Mouse (Mus musculus) limb, embryonic 13.5 days (tissue): ENCODE data around the gene Aunip. TPM values are rescaled to one million over a fixed set of nuclear protein-coding genes. Genes with fewer than 3 reads are reported as not detected.

Experiments
- ATAC-seq: fragments of 200-750 bp; cut with Nextera tagmentation; 2 replicates; pipeline ENCODE4 v1.8.0; 2017; ENCODE audit warnings: low read depth, moderate number of reproducible peaks, moderate TSS enrichment; ENCODE audit not compliant: low FRiP score
- H3K27ac ChIP-seq: fragments of 300-500 bp; sonication (generic); 2 replicates; pipeline ENCODE4 v1.5.1; 2015; ENCODE audit warnings: inconsistent platforms, mild to moderate bottlenecking, moderate library complexity
- H3K27me3 ChIP-seq: fragments of 300-500 bp; sonication (generic); 2 replicates; pipeline ENCODE4 v1.6.1; 2015; ENCODE audit warnings: mild to moderate bottlenecking, inconsistent platforms
- H3K36me3 ChIP-seq: fragments of 300-500 bp; sonication (generic); 2 replicates; pipeline ENCODE4 v1.6.1; 2015; ENCODE audit warnings: inconsistent platforms, mild to moderate bottlenecking, moderate library complexity
- H3K4me1 ChIP-seq: fragments of 300-500 bp; sonication (generic); 2 replicates; pipeline ENCODE4 v1.6.1; 2015; ENCODE audit warnings: inconsistent platforms
- H3K4me2 ChIP-seq: fragments of 300-500 bp; sonication (generic); replicated peaks from 2 replicates; pipeline ENCODE4 v1.6.1; 2015; ENCODE audit warnings: inconsistent platforms, mild to moderate bottlenecking, moderate library complexity
- H3K4me3 ChIP-seq: fragments of 300-500 bp; sonication (generic); 2 replicates; pipeline ENCODE4 v1.5.1; 2015; ENCODE audit warnings: moderate library complexity, mild to moderate bottlenecking, inconsistent platforms
- H3K9ac ChIP-seq: fragments of 300-500 bp; sonication (generic); 2 replicates; pipeline ENCODE4 v1.6.1; 2015; ENCODE audit warnings: mild to moderate bottlenecking, inconsistent platforms
- H3K9me3 ChIP-seq: fragments of 300-500 bp; sonication (generic); 2 replicates; pipeline ENCODE4 v1.6.1; 2016; ENCODE audit warnings: inconsistent platforms
- whole genome bisulfite sequencing: fragments of 180-500 bp; shearing (Covaris S2); methylation state at CpG from one replicate; pipeline ENCODE4 v1.1.7; 2015; 5-methylcytosine and 5-hydroxymethylcytosine counted together
- polyA plus RNA-seq: library from polyadenylated mRNA; unstranded; fragments of >200 nt; fragmentation: Nextera tagmentation; extraction: Ambion mirVana; gene quantifications from 2 replicates; pipeline ENCODE4 v1.2.1, GENCODE M21; 2015

Aunip gene
- polyA plus RNA-seq, 1 experiment from 2014 or later, result 10.6 TPM

GRCm38 (mm10) chr4:134523447-134523846, 12.6 kb downstream of the Aunip start:
- H3K36me3 ChIP-seq, result peaks cover 71% of the 10 kb centered on the region
- WGBS, result 84% methylated on average over 4 of the region's 4 CpGs

GRCm38 (mm10) chr4:134525806-134526205, 15.0 kb downstream of the Aunip start:
- H3K9me3 ChIP-seq, result no peaks in the 10 kb centered on the region
- H3K4me1 ChIP-seq, result no peaks in the 10 kb centered on the region
- no peak overlapping the region for H3K4me3 ChIP-seq
- no peaks in the 10 kb centered on the region for H3K27me3 ChIP-seq
- no peak overlapping the region for H3K4me2 ChIP-seq
- ATAC-seq, result no peak
- H3K27ac ChIP-seq, result no peak overlapping the region
- WGBS, result 70% methylated on average over 5 of the region's 5 CpGs
- peaks cover 90% of the 10 kb centered on the region for H3K36me3 ChIP-seq
- no peak overlapping the region for H3K9ac ChIP-seq

More at GRCm38 (mm10) chr4:134523447-134523846, 12.6 kb downstream of the Aunip start:
- H3K9me3 ChIP-seq, result no peaks in the 10 kb centered on the region
- no peak overlapping the region for H3K4me3 ChIP-seq
- 0 out of 2 replicates have a peak overlapping the region, but pooled peaks have one; percentile 8 for H3K9ac ChIP-seq
- no peak overlapping the region for H3K4me2 ChIP-seq
- no peaks in the 10 kb centered on the region for H3K27me3 ChIP-seq
- no peaks in the 10 kb centered on the region for H3K4me1 ChIP-seq
- no peak for ATAC-seq
- H3K27ac ChIP-seq, result no peak overlapping the region

- H3K36me3 ChIP-seq, result peaks cover 90% of the 10 kb centered on the region
Observed at GRCm38 (mm10) chr4:134526220-134526619, 15.4 kb downstream of the Aunip start.

GRCm38 (mm10) chr4:134532928-134533327, 22.1 kb downstream of the Aunip start:
- 85% methylated on average over 4 of the region's 4 CpGs for WGBS
- Histone ChIP-seq H3K4me1 (peaks cover 30% of the 10 kb centered on the region), H3K27me3 (no peaks in the 10 kb centered on the region), H3K9me3 (no peaks in the 10 kb centered on the region), H3K9ac (no peak overlapping the region), H3K27ac (no peak overlapping the region), H3K4me2 (no peak overlapping the region; the same call in 1 of the 2 replicates), H3K4me3 (no peak overlapping the region), H3K36me3 (peaks cover 40% of the 10 kb centered on the region)
- no peak for ATAC-seq

More at GRCm38 (mm10) chr4:134526220-134526619, 15.4 kb downstream of the Aunip start:
- no peaks in the 10 kb centered on the region for H3K4me1 ChIP-seq
- no peaks in the 10 kb centered on the region for H3K9me3 ChIP-seq
- no peak overlapping the region for H3K4me2 ChIP-seq
- H3K4me3 ChIP-seq, result no peak overlapping the region
- ATAC-seq, result no peak
- no peaks in the 10 kb centered on the region for H3K27me3 ChIP-seq
- H3K27ac ChIP-seq, result no peak overlapping the region
- 83% methylated on average over 5 of the region's 5 CpGs for WGBS
- no peak overlapping the region for H3K9ac ChIP-seq

- no peaks in the 10 kb centered on the region for H3K27me3 ChIP-seq
- 72% methylated on average over 4 of the region's 4 CpGs for WGBS
- peaks cover 40% of the 10 kb centered on the region for H3K36me3 ChIP-seq
- peak overlapping the region; percentile 96 for H3K4me3 ChIP-seq
- no peaks in the 10 kb centered on the region for H3K9me3 ChIP-seq
- H3K27ac ChIP-seq, result no peak overlapping the region
- peak overlapping the region; percentile 93 for H3K9ac ChIP-seq
- H3K4me1 ChIP-seq, result peaks cover 30% of the 10 kb centered on the region
- peak overlapping the region; percentile 98 for H3K4me2 ChIP-seq
- ATAC-seq, result no peak
Observed at GRCm38 (mm10) chr4:134533421-134533820, 22.6 kb downstream of the Aunip start.

- H3K9ac ChIP-seq, result peak overlapping the region; percentile 93
- H3K27ac ChIP-seq, result peak overlapping the region; percentile 81
- under 1% methylated on average over 57 of the region's 57 CpGs for WGBS
- peak overlapping the region; percentile 96 for H3K4me3 ChIP-seq
- H3K36me3 ChIP-seq, result peaks cover 40% of the 10 kb centered on the region
- peak overlapping the region; percentile 98 for H3K4me2 ChIP-seq
- H3K9me3 ChIP-seq, result no peaks in the 10 kb centered on the region
- peaks cover 30% of the 10 kb centered on the region for H3K4me1 ChIP-seq
- H3K27me3 ChIP-seq, result no peaks in the 10 kb centered on the region
- no peak for ATAC-seq
Observed at GRCm38 (mm10) chr4:134534124-134534886, 23.5 kb downstream of the Aunip start.

GRCm38 (mm10) chr4:134534932-134535786, 24.4 kb downstream of the Aunip start, which contains the start of gene Mtfr1l:
Gene Mtfr1l (minus strand): TSS chr4:134535387.
- under 1% methylated on average over 71 of the region's 71 CpGs for whole genome bisulfite sequencing
- Histone ChIP-seq H3K27me3 (no peaks in the 10 kb centered on the region), H3K4me3 (peak within 1 kb of the TSS; percentile 96), H3K27ac (peak within 1 kb of the TSS; percentile 81), H3K4me1 (peaks cover 30% of the 10 kb centered on the region), H3K4me2 (peak within 1 kb of the TSS; percentile 98), H3K36me3 (peaks cover 40% of the 10 kb centered on the region), H3K9me3 (no peaks in the 10 kb centered on the region), H3K9ac (peak within 1 kb of the TSS; percentile 93)
- ATAC-seq, result peak; percentile 99

- Histone ChIP-seq H3K4me1 (peaks cover 30% of the 10 kb centered on the region), H3K27ac (peak overlapping the region; percentile 81; the same call in 1 of the 2 replicates), H3K4me2 (peak overlapping the region; percentile 98), H3K4me3 (peak overlapping the region; percentile 96), H3K27me3 (no peaks in the 10 kb centered on the region), H3K9me3 (no peaks in the 10 kb centered on the region), H3K36me3 (peaks cover 40% of the 10 kb centered on the region), H3K9ac (peak overlapping the region; percentile 66)
- WGBS, result 16% methylated on average over 8 of the region's 8 CpGs
- ATAC-seq, result no peak
Observed at GRCm38 (mm10) chr4:134535787-134536151, 25.0 kb downstream of the Aunip start.

- peaks cover 58% of the 10 kb centered on the region for H3K36me3 ChIP-seq
- no peak overlapping the region for H3K4me3 ChIP-seq
- H3K9ac ChIP-seq, result no peak overlapping the region
- peaks cover 9% of the 10 kb centered on the region for H3K4me1 ChIP-seq
- WGBS, result 87% methylated on average over 10 of the region's 10 CpGs
- H3K4me2 ChIP-seq, result no peak overlapping the region
- H3K9me3 ChIP-seq, result no peaks in the 10 kb centered on the region
- ATAC-seq, result no peak
- H3K27me3 ChIP-seq, result no peaks in the 10 kb centered on the region
- H3K27ac ChIP-seq, result no peak overlapping the region
Observed at GRCm38 (mm10) chr4:134538997-134539580, 28.3 kb downstream of the Aunip start.

GRCm38 (mm10) chr4:134542726-134543125, 31.9 kb downstream of the Aunip start:
- H3K36me3 ChIP-seq, result peaks cover 93% of the 10 kb centered on the region
- WGBS, result 93% methylated on average over 9 of the region's 9 CpGs
- H3K9ac ChIP-seq, result 0 out of 2 replicates have a peak overlapping the region, but pooled peaks have one; percentile 25
- ATAC-seq, result no peak
- no peaks in the 10 kb centered on the region for H3K9me3 ChIP-seq
- no peak overlapping the region for H3K27ac ChIP-seq
- no peak overlapping the region for H3K4me3 ChIP-seq
- H3K27me3 ChIP-seq, result no peaks in the 10 kb centered on the region
- peaks cover 7% of the 10 kb centered on the region for H3K4me1 ChIP-seq
- no peak overlapping the region for H3K4me2 ChIP-seq

GRCm38 (mm10) chr4:134543261-134543660, 32.5 kb downstream of the Aunip start:
- no peak overlapping the region for H3K4me2 ChIP-seq
- H3K4me3 ChIP-seq, result no peak overlapping the region
- peaks cover 94% of the 10 kb centered on the region for H3K36me3 ChIP-seq
- H3K27ac ChIP-seq, result 0 out of 2 replicates have a peak overlapping the region, but pooled peaks have one; percentile 22
- H3K4me1 ChIP-seq, result peaks cover 13% of the 10 kb centered on the region
- no peaks in the 10 kb centered on the region for H3K27me3 ChIP-seq
- H3K9me3 ChIP-seq, result no peaks in the 10 kb centered on the region
- peak; percentile 64 for ATAC-seq
- 7% methylated on average over 5 of the region's 5 CpGs for WGBS
- H3K9ac ChIP-seq, result 0 out of 2 replicates have a peak overlapping the region, but pooled peaks have one; percentile 25
